Mouse (Mus musculus) sigmoid colon, adult 10 weeks (tissue): ENCODE results near the gene Myf6. TPM values are rescaled to one million over a fixed set of nuclear protein-coding genes. Genes with fewer than 3 reads are reported as not detected.

Source experiments
- polyA plus RNA-seq: library from polyadenylated mRNA; stranded (reverse); fragments of 350-450 nt; fragmentation: Illumina TruSeq; extraction: RNeasy Lipid Tissue Mini Kit (QIAGEN cat#74804); gene quantifications from one replicate; pipeline ENCODE4 v1.2.3, GENCODE M21; 2014; ENCODE audit warnings: low read depth, low replicate concordance

The Myf6 gene
- not detected for polyA plus RNA-seq

DNA sequence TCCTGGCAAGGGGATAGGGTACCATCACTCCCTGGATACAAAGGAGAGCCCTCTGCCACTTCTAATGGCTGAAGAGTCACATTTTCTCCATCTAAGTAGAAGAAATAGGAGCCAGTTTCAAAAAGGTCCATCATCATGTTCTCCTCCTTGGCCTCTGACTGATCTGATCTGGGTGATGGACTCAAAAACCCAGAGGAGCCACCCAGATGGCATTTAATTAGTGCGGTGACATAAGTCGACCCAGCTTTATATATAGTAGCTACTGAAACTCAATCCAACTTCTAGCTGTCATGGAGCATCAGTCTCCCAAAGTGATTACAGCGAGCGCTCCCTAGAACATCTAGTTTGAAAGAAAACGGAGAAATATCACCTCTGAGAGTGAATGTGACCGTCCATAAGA, at the start of gene Myf6:
Myf6 (minus strand) TSS at position 170 of the 400 bp plus-strand sequence.

DNA sequence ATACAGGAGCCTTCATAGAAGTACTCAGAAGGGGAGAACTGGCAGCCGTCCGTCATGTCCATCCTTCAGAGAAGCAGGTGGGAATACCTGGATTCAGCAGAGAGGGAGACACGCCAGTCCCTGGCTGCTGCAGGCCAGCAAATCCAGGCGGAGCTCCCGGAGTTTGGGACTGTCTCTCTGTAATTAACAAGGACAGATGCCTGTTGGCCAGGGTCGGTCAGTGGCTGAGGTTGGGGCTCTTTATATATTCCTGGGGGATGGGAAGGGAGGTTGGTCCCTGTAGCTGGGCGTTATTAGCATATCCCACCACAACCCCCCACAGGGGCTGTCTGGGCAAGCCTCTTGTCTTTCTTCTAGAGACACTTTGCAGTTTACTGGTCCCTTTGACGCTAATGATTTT, 8.7 kb downstream of the Myf6 start, which contains the start of gene Myf5:
Myf5 (minus strand) TSS at position 265 of the 400 bp plus-strand sequence.

Other genes starting within 250 kb of the Myf6 start
- gene Lin7a, start 223.1 kb downstream of the Myf6 start, polyA plus RNA-seq, result 4.2 TPM
- not detected for gene Myf5, start 8.6 kb downstream of the Myf6 start, polyA plus RNA-seq
- not detected for gene Ptprq, start 225.3 kb upstream of the Myf6 start, polyA plus RNA-seq